Mouse (Mus musculus): ENCODE results near the gene Ctps2. TPM values are rescaled to one million over a fixed set of nuclear protein-coding genes. Genes with fewer than 3 reads are reported as not detected.

Gene Ctps2
- polyA plus RNA-seq, 1 experiment from 2014 or later, result 97.3 TPM

- Histone ChIP-seq H3K9ac (replicated peaks; ENCODE audit: low read depth, low read length) (no peak overlapping the region), H3K27me3 (ENCODE audit: control insufficient read depth, insufficient read depth, low read length) (no peaks in the 10 kb centered on the region), H3K9me3 (ENCODE audit: control insufficient read depth, low read depth, low read length) (no peaks in the 10 kb centered on the region), H3K36me3 (ENCODE audit: control insufficient read depth, insufficient read depth, low read length) (no peaks in the 10 kb centered on the region), H3K4me3 (ENCODE audit: low read depth, low read length) (no peak overlapping the region), H3K4me1 (ENCODE audit: control insufficient read depth, insufficient read depth, low read length) (no peaks in the 10 kb centered on the region), H3K27ac (ENCODE audit: low read length) (no peak overlapping the region), H3K4me2 (replicated peaks; ENCODE audit: low read depth, low read length) (no peak overlapping the region)
- WGBS, result 34% methylated on average over 3 of the region's 3 CpGs
- ATAC-seq (ENCODE audit: insufficient number of reproducible peaks, insufficient read depth, low FRiP score, low read depth), result no peak
Measured at GRCm38 (mm10) chrX:162949811-162950439, 48.9 kb downstream of the Ctps2 start.

- H3K9me3 ChIP-seq (ENCODE audit: control insufficient read depth, low read depth, low read length), result no peaks in the 10 kb centered on the region
- no peak overlapping the region for H3K9ac ChIP-seq (replicated peaks; ENCODE audit: low read depth, low read length)
- H3K27ac ChIP-seq (ENCODE audit: low read length), result no peak overlapping the region
- H3K36me3 ChIP-seq (ENCODE audit: control insufficient read depth, insufficient read depth, low read length), result no peaks in the 10 kb centered on the region
- H3K27me3 ChIP-seq (ENCODE audit: control insufficient read depth, insufficient read depth, low read length), result no peaks in the 10 kb centered on the region
- no peak overlapping the region for H3K4me3 ChIP-seq (ENCODE audit: low read depth, low read length)
- H3K4me1 ChIP-seq (ENCODE audit: control insufficient read depth, insufficient read depth, low read length), result no peaks in the 10 kb centered on the region
- H3K4me2 ChIP-seq (replicated peaks; ENCODE audit: low read depth, low read length), result no peak overlapping the region
- 84% methylated on average over 3 of the region's 3 CpGs for WGBS
- no peak for ATAC-seq (ENCODE audit: insufficient number of reproducible peaks, insufficient read depth, low FRiP score, low read depth)
Measured at GRCm38 (mm10) chrX:162957921-162958320, 56.9 kb downstream of the Ctps2 start.

- Histone ChIP-seq H3K4me3 (ENCODE audit: low read depth, low read length) (no peak overlapping the region), H3K4me1 (ENCODE audit: control insufficient read depth, insufficient read depth, low read length) (no peaks in the 10 kb centered on the region), H3K36me3 (ENCODE audit: control insufficient read depth, insufficient read depth, low read length) (no peaks in the 10 kb centered on the region), H3K9me3 (ENCODE audit: control insufficient read depth, low read depth, low read length) (no peaks in the 10 kb centered on the region), H3K9ac (replicated peaks; ENCODE audit: low read depth, low read length) (no peak overlapping the region), H3K4me2 (replicated peaks; ENCODE audit: low read depth, low read length) (no peak overlapping the region), H3K27ac (ENCODE audit: low read length) (no peak overlapping the region), H3K27me3 (ENCODE audit: control insufficient read depth, insufficient read depth, low read length) (no peaks in the 10 kb centered on the region)
- WGBS, result 42% methylated on average over 4 of the region's 4 CpGs
- ATAC-seq (ENCODE audit: insufficient number of reproducible peaks, insufficient read depth, low FRiP score, low read depth), result no peak
Measured at GRCm38 (mm10) chrX:162963840-162964239, 62.8 kb downstream of the Ctps2 start.

GRCm38 (mm10) chrX:162964383-162964782, 63.3 kb downstream of the Ctps2 start, which contains the start of gene S100g:
Gene S100g (minus strand): TSS chrX:162964599.
- H3K36me3 ChIP-seq (ENCODE audit: control insufficient read depth, insufficient read depth, low read length), result no peaks in the 10 kb centered on the region
- no peak within 1 kb of the TSS for H3K4me2 ChIP-seq (replicated peaks; ENCODE audit: low read depth, low read length)
- WGBS, result 31% methylated on average over 3 of the region's 3 CpGs
- H3K27ac ChIP-seq (ENCODE audit: low read length), result no peak within 1 kb of the TSS
- no peaks in the 10 kb centered on the region for H3K27me3 ChIP-seq (ENCODE audit: control insufficient read depth, insufficient read depth, low read length)
- ATAC-seq (ENCODE audit: insufficient number of reproducible peaks, insufficient read depth, low FRiP score, low read depth), result no peak
- no peaks in the 10 kb centered on the region for H3K4me1 ChIP-seq (ENCODE audit: control insufficient read depth, insufficient read depth, low read length)
- no peaks in the 10 kb centered on the region for H3K9me3 ChIP-seq (ENCODE audit: control insufficient read depth, low read depth, low read length)
- no peak within 1 kb of the TSS for H3K4me3 ChIP-seq (ENCODE audit: low read depth, low read length)
- no peak within 1 kb of the TSS for H3K9ac ChIP-seq (replicated peaks; ENCODE audit: low read depth, low read length)

DNA sequence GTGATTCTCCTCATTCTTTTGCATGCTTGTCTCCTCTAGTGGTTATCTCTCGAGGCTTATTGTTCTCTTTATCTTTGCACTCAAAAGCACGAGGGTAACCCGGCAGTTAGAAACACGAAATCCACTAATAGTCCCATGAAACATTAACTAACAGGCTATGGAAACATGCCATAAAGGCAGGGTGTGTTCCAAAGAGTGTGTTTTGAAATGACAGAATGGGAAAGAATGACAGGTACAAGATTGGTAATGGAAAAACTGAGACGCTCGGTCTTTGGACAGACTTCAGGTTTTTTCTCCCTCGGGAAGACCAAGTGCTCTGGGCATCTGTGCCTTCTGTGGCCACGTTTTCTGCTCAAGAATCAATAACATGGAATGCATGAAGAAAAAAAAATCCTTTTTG, 66.4 kb downstream of the Ctps2 start:
- Histone ChIP-seq H3K36me3 (ENCODE audit: control insufficient read depth, insufficient read depth, low read length) (no peaks in the 10 kb centered on the region), H3K27ac (ENCODE audit: low read length) (no peak overlapping the region), H3K4me1 (ENCODE audit: control insufficient read depth, insufficient read depth, low read length) (no peaks in the 10 kb centered on the region), H3K4me3 (ENCODE audit: low read depth, low read length) (no peak overlapping the region), H3K9ac (replicated peaks; ENCODE audit: low read depth, low read length) (no peak overlapping the region), H3K9me3 (ENCODE audit: control insufficient read depth, low read depth, low read length) (no peaks in the 10 kb centered on the region), H3K4me2 (replicated peaks; ENCODE audit: low read depth, low read length) (no peak overlapping the region), H3K27me3 (ENCODE audit: control insufficient read depth, insufficient read depth, low read length) (no peaks in the 10 kb centered on the region)
- no peak for ATAC-seq (ENCODE audit: insufficient number of reproducible peaks, insufficient read depth, low FRiP score, low read depth)
- 66% methylated on average over 8 of the region's 8 CpGs for WGBS

- no peaks in the 10 kb centered on the region for H3K9me3 ChIP-seq (ENCODE audit: control insufficient read depth, low read depth, low read length)
- no peaks in the 10 kb centered on the region for H3K4me1 ChIP-seq (ENCODE audit: control insufficient read depth, insufficient read depth, low read length)
- WGBS, result 81% methylated on average over 3 of the region's 3 CpGs
- no peak for ATAC-seq (ENCODE audit: insufficient number of reproducible peaks, insufficient read depth, low FRiP score, low read depth)
- no peak overlapping the region for H3K9ac ChIP-seq (replicated peaks; ENCODE audit: low read depth, low read length)
- no peak overlapping the region for H3K4me3 ChIP-seq (ENCODE audit: low read depth, low read length)
- no peaks in the 10 kb centered on the region for H3K36me3 ChIP-seq (ENCODE audit: control insufficient read depth, insufficient read depth, low read length)
- H3K4me2 ChIP-seq (replicated peaks; ENCODE audit: low read depth, low read length), result no peak overlapping the region
- H3K27me3 ChIP-seq (ENCODE audit: control insufficient read depth, insufficient read depth, low read length), result no peaks in the 10 kb centered on the region
- no peak overlapping the region for H3K27ac ChIP-seq (ENCODE audit: low read length)
Measured at GRCm38 (mm10) chrX:162976194-162976593, 75.2 kb downstream of the Ctps2 start.

GRCm38 (mm10) chrX:162986876-162987495, 85.9 kb downstream of the Ctps2 start:
- Histone ChIP-seq H3K9ac (replicated peaks; ENCODE audit: low read depth, low read length) (no peak overlapping the region), H3K9me3 (ENCODE audit: control insufficient read depth, low read depth, low read length) (no peaks in the 10 kb centered on the region), H3K4me3 (ENCODE audit: low read depth, low read length) (no peak overlapping the region), H3K27me3 (ENCODE audit: control insufficient read depth, insufficient read depth, low read length) (no peaks in the 10 kb centered on the region), H3K36me3 (ENCODE audit: control insufficient read depth, insufficient read depth, low read length) (no peaks in the 10 kb centered on the region), H3K4me2 (replicated peaks; ENCODE audit: low read depth, low read length) (no peak overlapping the region), H3K4me1 (ENCODE audit: control insufficient read depth, insufficient read depth, low read length) (no peaks in the 10 kb centered on the region), H3K27ac (ENCODE audit: low read length) (no peak overlapping the region)
- no peak for ATAC-seq (ENCODE audit: insufficient number of reproducible peaks, insufficient read depth, low FRiP score, low read depth)
- 92% methylated on average over 10 of the region's 10 CpGs for WGBS

- Histone ChIP-seq H3K9me3 (ENCODE audit: control insufficient read depth, low read depth, low read length) (no peaks in the 10 kb centered on the region), H3K9ac (replicated peaks; ENCODE audit: low read depth, low read length) (no peak overlapping the region), H3K4me1 (ENCODE audit: control insufficient read depth, insufficient read depth, low read length) (no peaks in the 10 kb centered on the region), H3K27me3 (ENCODE audit: control insufficient read depth, insufficient read depth, low read length) (no peaks in the 10 kb centered on the region), H3K36me3 (ENCODE audit: control insufficient read depth, insufficient read depth, low read length) (no peaks in the 10 kb centered on the region), H3K4me2 (replicated peaks; ENCODE audit: low read depth, low read length) (no peak overlapping the region), H3K4me3 (ENCODE audit: low read depth, low read length) (no peak overlapping the region), H3K27ac (ENCODE audit: low read length) (no peak overlapping the region)
- WGBS, result 78% methylated on average over 4 of the region's 4 CpGs
- no peak for ATAC-seq (ENCODE audit: insufficient number of reproducible peaks, insufficient read depth, low FRiP score, low read depth)
Measured at GRCm38 (mm10) chrX:162991396-162991795, 90.4 kb downstream of the Ctps2 start.

GRCm38 (mm10) chrX:162992121-162992520, 91.1 kb downstream of the Ctps2 start:
- H3K9me3 ChIP-seq (ENCODE audit: control insufficient read depth, low read depth, low read length), result no peaks in the 10 kb centered on the region
- ATAC-seq (ENCODE audit: insufficient number of reproducible peaks, insufficient read depth, low FRiP score, low read depth), result no peak
- H3K4me3 ChIP-seq (ENCODE audit: low read depth, low read length), result no peak overlapping the region
- H3K4me2 ChIP-seq (replicated peaks; ENCODE audit: low read depth, low read length), result no peak overlapping the region
- H3K9ac ChIP-seq (replicated peaks; ENCODE audit: low read depth, low read length), result no peak overlapping the region
- 70% methylated on average over 3 of the region's 3 CpGs for WGBS
- no peaks in the 10 kb centered on the region for H3K4me1 ChIP-seq (ENCODE audit: control insufficient read depth, insufficient read depth, low read length)
- no peaks in the 10 kb centered on the region for H3K36me3 ChIP-seq (ENCODE audit: control insufficient read depth, insufficient read depth, low read length)
- no peaks in the 10 kb centered on the region for H3K27me3 ChIP-seq (ENCODE audit: control insufficient read depth, insufficient read depth, low read length)
- H3K27ac ChIP-seq (ENCODE audit: low read length), result no peak overlapping the region
